ENCODE assay signal across 16 mouse cellular contexts in genomic region chr11:94875026-94875425, GRCm38 (mm10).
DNase-seq lines count a peak whose midpoint lies in the region; ATAC-seq and TF ChIP-seq lines count a peak whose summit lies in the region.
"Had no signal": no experiment of that assay in that cellular context is flagged by ENCODE, and none has a peak within 500 bp of the region (broad histone marks: within the 10 kb centered on the region; RNA-seq: fewer than 3 reads in every experiment).

No protein-coding gene starts in this region.

- H3K9ac ChIP-seq in kidney, embryonic 15.5 days = no peak overlapping the region
- H3K9ac ChIP-seq in liver, embryonic 12.5 days = no peak overlapping the region
- H3K9ac ChIP-seq: hindbrain, embryonic 15.5 days; neural tube, embryonic 12.5 days had no signal

- no peak for ATAC-seq in kidney, embryonic 15.5 days (replicated peaks; ENCODE audit: low FRiP score)
- ATAC-seq in liver, embryonic 12.5 days = no peak
- ATAC-seq: CD4-positive, CD25-positive, alpha-beta regulatory T cell, adult 4 months had no signal

- no peak for TF ChIP-seq CTCF in kidney, adult 2 months (conservative IDR thresholded peaks at IDR 0.05; ENCODE audit: insufficient read depth, insufficient read length, low read depth, low read length)
- no peak for TF ChIP-seq CTCF in embryonic fibroblast, embryonic 13.5 days (IDR thresholded peaks at IDR 0.05; ENCODE audit: borderline replicate concordance, insufficient read depth, low read length)

- H3K9me3 ChIP-seq in kidney, embryonic 15.5 days (replicated peaks) = no peaks in the 10 kb centered on the region
- H3K9me3 ChIP-seq in embryonic facial prominence, embryonic 10.5 days = no peaks in the 10 kb centered on the region
- no peaks in the 10 kb centered on the region for H3K9me3 ChIP-seq in liver, embryonic 12.5 days (replicated peaks)
- H3K9me3 ChIP-seq: hindbrain, embryonic 15.5 days; neural tube, embryonic 12.5 days had no signal

- H3K27ac ChIP-seq in kidney, embryonic 15.5 days = peak overlapping the region; percentile 91; the same call in 1 of the 2 replicates
- H3K27ac ChIP-seq in kidney, adult 2 months (ENCODE audit: insufficient read depth, low read depth, low read length) = no peak overlapping the region
- H3K27ac ChIP-seq in embryonic facial prominence, embryonic 10.5 days (replicated peaks) = peak overlapping the region; percentile 81
- H3K27ac ChIP-seq in embryonic fibroblast, embryonic 13.5 days (ENCODE audit: insufficient read depth, low read length) = peak overlapping the region; percentile 92
- no peak overlapping the region for H3K27ac ChIP-seq in liver, embryonic 12.5 days
- H3K27ac ChIP-seq: hindbrain, embryonic 15.5 days; kidney, postnatal 0 days; neural tube, embryonic 12.5 days had no signal

- 59% methylated on average over 7 of the region's 7 CpGs for WGBS in kidney, embryonic 15.5 days
- 67% methylated on average over 7 of the region's 7 CpGs for WGBS in kidney, adult 2 months
- whole genome bisulfite sequencing in embryonic facial prominence, embryonic 10.5 days = 71% methylated on average over 7 of the region's 7 CpGs
- 51% methylated on average over 7 of the region's 7 CpGs for WGBS in liver, embryonic 12.5 days (ENCODE audit: insufficient replicate concordance)

- no peaks in the 10 kb centered on the region for H3K36me3 ChIP-seq in kidney, embryonic 15.5 days
- H3K36me3 ChIP-seq in kidney, adult 2 months (ENCODE audit: control insufficient read depth, insufficient read depth, low read length) = no peaks in the 10 kb centered on the region
- H3K36me3 ChIP-seq in embryonic facial prominence, embryonic 10.5 days (replicated peaks) = no peaks in the 10 kb centered on the region
- no peaks in the 10 kb centered on the region for H3K36me3 ChIP-seq in liver, embryonic 12.5 days
- H3K36me3 ChIP-seq: hindbrain, embryonic 15.5 days; neural tube, embryonic 12.5 days had no signal

- H3K4me1 ChIP-seq in kidney, embryonic 15.5 days = peaks cover 66% of the 10 kb centered on the region
- H3K4me1 ChIP-seq in kidney, adult 2 months (ENCODE audit: control insufficient read depth, insufficient read depth, low read length) = 0 out of 2 replicates have a peak, but pooled peaks cover 3% of the 10 kb centered on the region
- peaks cover 46% of the 10 kb centered on the region for H3K4me1 ChIP-seq in embryonic facial prominence, embryonic 10.5 days
- peaks cover 10% of the 10 kb centered on the region for H3K4me1 ChIP-seq in embryonic fibroblast, embryonic 13.5 days (ENCODE audit: control insufficient read depth, insufficient read depth, low read length)
- H3K4me1 ChIP-seq in liver, embryonic 12.5 days = no peaks in the 10 kb centered on the region

- DNase-seq in kidney, adult 2 months = no peak
- DNase-seq in embryonic facial prominence, embryonic 10.5 days (ENCODE audit: low spot score) = no peak
- peak; percentile 25 for DNase-seq in lung, postnatal 25 days (ENCODE audit: low spot score)
- no peak for DNase-seq in urinary bladder, postnatal 10 days (ENCODE audit: low spot score)
- DNase-seq: adrenal gland, postnatal 36 days; cerebellum, adult 9-10 months; right cerebral cortex, postnatal 4 days; thymus, postnatal 25 days had no signal

- TF ChIP-seq POLR2A in kidney, adult 2 months (IDR thresholded peaks at IDR 0.05; ENCODE audit: low read depth, low read length) = no peak
- no peak for TF ChIP-seq POLR2A in embryonic fibroblast, embryonic 13.5 days (IDR thresholded peaks at IDR 0.05; ENCODE audit: low read depth, low read length)

- H3K27me3 ChIP-seq in kidney, embryonic 15.5 days = 0 out of 2 replicates have a peak, but pooled peaks cover 3% of the 10 kb centered on the region
- no peaks in the 10 kb centered on the region for H3K27me3 ChIP-seq in kidney, adult 2 months (replicated peaks; ENCODE audit: control insufficient read depth, insufficient read depth, low read length)
- H3K27me3 ChIP-seq in embryonic facial prominence, embryonic 10.5 days (replicated peaks; ENCODE audit: low read depth, poor library complexity, severe bottlenecking) = peaks cover 63% of the 10 kb centered on the region
- peaks cover 81% of the 10 kb centered on the region for H3K27me3 ChIP-seq in liver, embryonic 12.5 days (replicated peaks)

- no peak overlapping the region for H3K4me3 ChIP-seq in kidney, embryonic 15.5 days (replicated peaks)
- no peak overlapping the region for H3K4me3 ChIP-seq in kidney, adult 2 months (ENCODE audit: insufficient read depth, low read depth, low read length)
- no peak overlapping the region for H3K4me3 ChIP-seq in embryonic facial prominence, embryonic 10.5 days
- H3K4me3 ChIP-seq in embryonic fibroblast, embryonic 13.5 days (ENCODE audit: insufficient read depth, low read length) = no peak overlapping the region
- H3K4me3 ChIP-seq in liver, embryonic 12.5 days = no peak overlapping the region
- H3K4me3 ChIP-seq: hindbrain, embryonic 15.5 days; neural tube, embryonic 12.5 days had no signal

- no peak overlapping the region for H3K4me2 ChIP-seq in kidney, embryonic 15.5 days
- no peak overlapping the region for H3K4me2 ChIP-seq in liver, embryonic 12.5 days
- H3K4me2 ChIP-seq: hindbrain, embryonic 15.5 days; liver, embryonic 11.5 days; neural tube, embryonic 12.5 days had no signal

Comparison
In these comparisons a context has a peak if more than half of its experiments do, and no peak if none do; other contexts are left out.
1. H3K27ac ChIP-seq: peak in kidney, embryonic 15.5 days (single experiment), embryonic facial prominence, embryonic 10.5 days (single experiment) and embryonic fibroblast, embryonic 13.5 days (single experiment); none in kidney, adult 2 months (single experiment) and liver, embryonic 12.5 days (single experiment).